Mouse (Mus musculus): ENCODE measurements around the gene Safb2. TPM values are rescaled to one million over a fixed set of nuclear protein-coding genes. Genes with fewer than 3 reads are reported as not detected.

Safb2 gene
- polyA plus RNA-seq, 1 experiment from 2014 or later, result 59.9 TPM

GRCm38 (mm10) chr17:56583071-56583470, 1.3 kb downstream of the Safb2 start:
- Histone ChIP-seq H3K27ac (ENCODE audit: low read depth) (no peak overlapping the region), H3K4me3 (ENCODE audit: low read depth, low read length) (peak overlapping the region; percentile 91)
- ATAC-seq (replicated peaks; ENCODE audit: low FRiP score, low TSS enrichment, low read depth), result no peak

GRCm38 (mm10) chr17:56572939-56573338, 11.4 kb downstream of the Safb2 start:
- Histone ChIP-seq H3K4me3 (ENCODE audit: low read depth, low read length) (no peak overlapping the region), H3K4me1 (replicated peaks; ENCODE audit: control insufficient read depth, insufficient read depth, low read length) (no peaks in the 10 kb centered on the region; the same call in 1 of the 2 replicates), H3K9me3 (ENCODE audit: control insufficient read depth, low read length) (no peaks in the 10 kb centered on the region), H3K4me2 (ENCODE audit: low read length) (no peak overlapping the region), H3K9ac (ENCODE audit: low read length) (no peak overlapping the region), H3K27ac (ENCODE audit: low read depth) (no peak overlapping the region), H3K27me3 (replicated peaks; ENCODE audit: control insufficient read depth, insufficient read depth, low read length) (no peaks in the 10 kb centered on the region), H3K36me3 (ENCODE audit: control insufficient read depth, insufficient read depth, low read length) (peaks cover 91% of the 10 kb centered on the region)
- ATAC-seq (replicated peaks; ENCODE audit: low FRiP score, low TSS enrichment, low read depth) (no peak), DNase-seq (ENCODE audit: low spot score) (no peak)
- 90% methylated on average over 3 of the region's 3 CpGs for WGBS

More at GRCm38 (mm10) chr17:56583071-56583470, 1.3 kb downstream of the Safb2 start:
- Histone ChIP-seq H3K36me3 (ENCODE audit: control insufficient read depth, insufficient read depth, low read length) (peaks cover 69% of the 10 kb centered on the region), H3K9me3 (ENCODE audit: control insufficient read depth, low read length) (no peaks in the 10 kb centered on the region), H3K9ac (ENCODE audit: low read length) (peak overlapping the region; percentile 90), H3K27me3 (replicated peaks; ENCODE audit: control insufficient read depth, insufficient read depth, low read length) (no peaks in the 10 kb centered on the region), H3K4me1 (replicated peaks; ENCODE audit: control insufficient read depth, insufficient read depth, low read length) (peaks cover 30% of the 10 kb centered on the region), H3K4me2 (ENCODE audit: low read length) (peak overlapping the region; percentile 94)
- no peak for DNase-seq (ENCODE audit: low spot score)
- WGBS, result 67% methylated on average over 1 of the region's 1 CpGs

- Histone ChIP-seq H3K4me3 (ENCODE audit: low read depth, low read length) (no peak overlapping the region), H3K9me3 (ENCODE audit: control insufficient read depth, low read length) (no peaks in the 10 kb centered on the region), H3K27ac (ENCODE audit: low read depth) (no peak overlapping the region), H3K4me1 (replicated peaks; ENCODE audit: control insufficient read depth, insufficient read depth, low read length) (no peaks in the 10 kb centered on the region; the same call in 1 of the 2 replicates), H3K27me3 (replicated peaks; ENCODE audit: control insufficient read depth, insufficient read depth, low read length) (no peaks in the 10 kb centered on the region), H3K4me2 (ENCODE audit: low read length) (no peak overlapping the region), H3K9ac (ENCODE audit: low read length) (no peak overlapping the region), H3K36me3 (ENCODE audit: control insufficient read depth, insufficient read depth, low read length) (peaks cover 91% of the 10 kb centered on the region)
- 62% methylated on average over 1 of the region's 1 CpGs for WGBS
- DNase-seq (ENCODE audit: low spot score), result no peak
- no peak for ATAC-seq (replicated peaks; ENCODE audit: low FRiP score, low TSS enrichment, low read depth)
Measured at GRCm38 (mm10) chr17:56572154-56572553, 12.2 kb downstream of the Safb2 start.

- DNase-seq (ENCODE audit: low spot score), result no peak
- Histone ChIP-seq H3K9ac (ENCODE audit: low read length) (no peak overlapping the region), H3K36me3 (ENCODE audit: control insufficient read depth, insufficient read depth, low read length) (peaks cover 98% of the 10 kb centered on the region), H3K27ac (ENCODE audit: low read depth) (no peak overlapping the region), H3K4me2 (ENCODE audit: low read length) (no peak overlapping the region), H3K27me3 (replicated peaks; ENCODE audit: control insufficient read depth, insufficient read depth, low read length) (no peaks in the 10 kb centered on the region), H3K4me3 (ENCODE audit: low read depth, low read length) (no peak overlapping the region), H3K4me1 (replicated peaks; ENCODE audit: control insufficient read depth, insufficient read depth, low read length) (no peaks in the 10 kb centered on the region; the same call in 1 of the 2 replicates), H3K9me3 (ENCODE audit: control insufficient read depth, low read length) (no peaks in the 10 kb centered on the region)
- ATAC-seq (replicated peaks; ENCODE audit: low FRiP score, low TSS enrichment, low read depth), result no peak
- 92% methylated on average over 4 of the region's 4 CpGs for WGBS
Measured at GRCm38 (mm10) chr17:56570287-56570686, 14.1 kb downstream of the Safb2 start.

GRCm38 (mm10) chr17:56567370-56567769, 17.0 kb downstream of the Safb2 start:
- no peak overlapping the region for H3K27ac ChIP-seq (ENCODE audit: low read depth)
- no peak overlapping the region for H3K9ac ChIP-seq (ENCODE audit: low read length)
- H3K36me3 ChIP-seq (ENCODE audit: control insufficient read depth, insufficient read depth, low read length), result peaks cover 100% of the 10 kb centered on the region
- 96% methylated on average over 4 of the region's 4 CpGs for WGBS
- no peak for ATAC-seq (replicated peaks; ENCODE audit: low FRiP score, low TSS enrichment, low read depth)
- no peaks in the 10 kb centered on the region for H3K9me3 ChIP-seq (ENCODE audit: control insufficient read depth, low read length)
- H3K4me3 ChIP-seq (ENCODE audit: low read depth, low read length), result no peak overlapping the region
- DNase-seq (ENCODE audit: low spot score), result no peak
- no peaks in the 10 kb centered on the region for H3K27me3 ChIP-seq (replicated peaks; ENCODE audit: control insufficient read depth, insufficient read depth, low read length)
- H3K4me2 ChIP-seq (ENCODE audit: low read length), result no peak overlapping the region
- no peaks in the 10 kb centered on the region for H3K4me1 ChIP-seq (replicated peaks; ENCODE audit: control insufficient read depth, insufficient read depth, low read length)

GRCm38 (mm10) chr17:56566918-56567317, 17.5 kb downstream of the Safb2 start:
- Histone ChIP-seq H3K4me1 (replicated peaks; ENCODE audit: control insufficient read depth, insufficient read depth, low read length) (no peaks in the 10 kb centered on the region), H3K4me3 (ENCODE audit: low read depth, low read length) (no peak overlapping the region), H3K36me3 (ENCODE audit: control insufficient read depth, insufficient read depth, low read length) (peaks cover 100% of the 10 kb centered on the region), H3K9ac (ENCODE audit: low read length) (no peak overlapping the region), H3K27me3 (replicated peaks; ENCODE audit: control insufficient read depth, insufficient read depth, low read length) (no peaks in the 10 kb centered on the region), H3K9me3 (ENCODE audit: control insufficient read depth, low read length) (no peaks in the 10 kb centered on the region), H3K27ac (ENCODE audit: low read depth) (no peak overlapping the region), H3K4me2 (ENCODE audit: low read length) (no peak overlapping the region)
- no peak for DNase-seq (ENCODE audit: low spot score)
- ATAC-seq (replicated peaks; ENCODE audit: low FRiP score, low TSS enrichment, low read depth), result no peak
- WGBS, result 94% methylated on average over 5 of the region's 5 CpGs

GRCm38 (mm10) chr17:56566293-56566692, 18.1 kb downstream of the Safb2 start:
- no peak overlapping the region for H3K4me3 ChIP-seq (ENCODE audit: low read depth, low read length)
- no peak overlapping the region for H3K9ac ChIP-seq (ENCODE audit: low read length)
- DNase-seq (ENCODE audit: low spot score) (no peak), ATAC-seq (replicated peaks; ENCODE audit: low FRiP score, low TSS enrichment, low read depth) (no peak)
- WGBS, result 91% methylated on average over 29 of the region's 29 CpGs
- no peak overlapping the region for H3K27ac ChIP-seq (ENCODE audit: low read depth)
- H3K9me3 ChIP-seq (ENCODE audit: control insufficient read depth, low read length), result no peaks in the 10 kb centered on the region
- H3K36me3 ChIP-seq (ENCODE audit: control insufficient read depth, insufficient read depth, low read length), result peaks cover 100% of the 10 kb centered on the region
- no peaks in the 10 kb centered on the region for H3K27me3 ChIP-seq (replicated peaks; ENCODE audit: control insufficient read depth, insufficient read depth, low read length)
- no peak overlapping the region for H3K4me2 ChIP-seq (ENCODE audit: low read length)
- no peaks in the 10 kb centered on the region for H3K4me1 ChIP-seq (replicated peaks; ENCODE audit: control insufficient read depth, insufficient read depth, low read length)

GRCm38 (mm10) chr17:56561866-56562265, 22.5 kb downstream of the Safb2 start:
- WGBS, result 97% methylated on average over 2 of the region's 2 CpGs
- Histone ChIP-seq H3K27ac (ENCODE audit: low read depth) (no peak overlapping the region), H3K4me1 (replicated peaks; ENCODE audit: control insufficient read depth, insufficient read depth, low read length) (no peaks in the 10 kb centered on the region), H3K4me2 (ENCODE audit: low read length) (no peak overlapping the region), H3K9ac (ENCODE audit: low read length) (no peak overlapping the region), H3K36me3 (ENCODE audit: control insufficient read depth, insufficient read depth, low read length) (peaks cover 62% of the 10 kb centered on the region), H3K4me3 (ENCODE audit: low read depth, low read length) (no peak overlapping the region), H3K27me3 (replicated peaks; ENCODE audit: control insufficient read depth, insufficient read depth, low read length) (no peaks in the 10 kb centered on the region), H3K9me3 (ENCODE audit: control insufficient read depth, low read length) (no peaks in the 10 kb centered on the region)
- no peak for DNase-seq (ENCODE audit: low spot score)
- ATAC-seq (replicated peaks; ENCODE audit: low FRiP score, low TSS enrichment, low read depth), result no peak

GRCm38 (mm10) chr17:56560131-56560530, 24.3 kb downstream of the Safb2 start:
- Histone ChIP-seq H3K4me3 (ENCODE audit: low read depth, low read length) (no peak overlapping the region), H3K4me1 (replicated peaks; ENCODE audit: control insufficient read depth, insufficient read depth, low read length) (no peaks in the 10 kb centered on the region), H3K27me3 (replicated peaks; ENCODE audit: control insufficient read depth, insufficient read depth, low read length) (no peaks in the 10 kb centered on the region), H3K9me3 (ENCODE audit: control insufficient read depth, low read length) (no peaks in the 10 kb centered on the region), H3K27ac (ENCODE audit: low read depth) (no peak overlapping the region), H3K36me3 (ENCODE audit: control insufficient read depth, insufficient read depth, low read length) (peaks cover 44% of the 10 kb centered on the region), H3K9ac (ENCODE audit: low read length) (no peak overlapping the region), H3K4me2 (ENCODE audit: low read length) (no peak overlapping the region)
- 79% methylated on average over 1 of the region's 1 CpGs for WGBS
- no peak for DNase-seq (ENCODE audit: low spot score)
- no peak for ATAC-seq (replicated peaks; ENCODE audit: low FRiP score, low TSS enrichment, low read depth)
